Mouse (Mus musculus) liver, adult 2 months (tissue): ENCODE data around the gene Daxx. TPM values are rescaled to one million over a fixed set of nuclear protein-coding genes. Genes with fewer than 3 reads are reported as not detected.
A peak's percentile ranks its signal among the peaks of the same experiment; 100 is the strongest.

Source experiments
- DNase-seq: peaks from one replicate; pipeline ENCODE4 v3.0.0-alpha.2; 2011; ENCODE audit warnings: low read depth, low spot score; ENCODE audit errors: extremely low read depth
- H3K27ac ChIP-seq: fragments of 200-500 bp; replicated peaks from 2 replicates; pipeline ENCODE4 v1.5.1; 2012; ENCODE audit warnings: low read depth, mild to moderate bottlenecking, control low read depth, inconsistent platforms, low read length; ENCODE audit not compliant: insufficient read depth
- H3K27me3 ChIP-seq: fragments of 200-500 bp; 2 replicates; pipeline ENCODE4 v1.6.1; 2012; ENCODE audit warnings: mild to moderate bottlenecking, moderate library complexity, low read length, inconsistent platforms; ENCODE audit not compliant: control insufficient read depth, insufficient read depth
- H3K36me3 ChIP-seq: fragments of 200-500 bp; 2 replicates; pipeline ENCODE4 v1.6.1; 2012; ENCODE audit warnings: low read length, inconsistent platforms; ENCODE audit not compliant: control insufficient read depth, insufficient read depth
- H3K4me1 ChIP-seq: fragments of 200-500 bp; 2 replicates; pipeline ENCODE4 v1.6.1; 2011; ENCODE audit warnings: low read length; ENCODE audit not compliant: control insufficient read depth, insufficient read depth
- H3K4me3 ChIP-seq: fragments of 200-500 bp; 2 replicates; pipeline ENCODE4 v1.5.1; 2011; ENCODE audit warnings: low read depth, mild to moderate bottlenecking, control low read depth, low read length, moderate library complexity; ENCODE audit not compliant: insufficient read depth
- H3K79me2 ChIP-seq: fragments of 200-500 bp; 2 replicates; pipeline ENCODE4 v1.6.1; 2012; ENCODE audit warnings: inconsistent platforms, mild to moderate bottlenecking, low read length, moderate library complexity; ENCODE audit not compliant: control insufficient read depth, insufficient read depth
- H3K9ac ChIP-seq: fragments of 200-500 bp; 2 replicates; pipeline ENCODE4 v1.6.1; 2012; ENCODE audit warnings: low read depth, mild to moderate bottlenecking, control low read depth, inconsistent platforms, low read length
- CTCF ChIP-seq: fragments of 200-500 bp; IDR thresholded peaks from 2 replicates; pipeline ENCODE4 v1.5.1; 2011; ENCODE audit warnings: low read depth, low read length, control low read depth
- POLR2A ChIP-seq: fragments of 200-500 bp; IDR thresholded peaks from 2 replicates; pipeline ENCODE4 v1.6.1; 2011; ENCODE audit warnings: low read length, control low read depth; ENCODE audit not compliant: insufficient read depth; ENCODE audit errors: extremely low read depth
- WGBS: fragments of 180-500 bp; shearing (Covaris S2); methylation state at CpG from one replicate; pipeline ENCODE4 v1.1.7; 2018; 5-methylcytosine and 5-hydroxymethylcytosine counted together
- polyA plus RNA-seq: library from polyadenylated mRNA; depleted of rRNA; stranded (reverse); fragments of >200 nt; gene quantifications from 2 replicates; pipeline ENCODE4 v1.2.3, GENCODE M21; 2012
- total RNA-seq: library from RNA; depleted of rRNA; stranded (reverse); fragments of >200 nt; gene quantifications from 2 replicates; pipeline ENCODE4 v1.2.3, GENCODE M21; 2014

Gene Daxx
- total and polyA plus RNA-seq, 2 experiments = 10.2 to 30.8 TPM

GRCm38 (mm10) chr17:33953961-33954565, 44.8 kb downstream of the Daxx start:
- Histone ChIP-seq H3K27ac (peak overlapping the region; percentile 86), H3K4me1 (peaks cover 9% of the 10 kb centered on the region), H3K27me3 (no peaks in the 10 kb centered on the region), H3K4me3 (peak overlapping the region; percentile 92), H3K36me3 (peaks cover 16% of the 10 kb centered on the region), H3K79me2 (peaks cover 5% of the 10 kb centered on the region; the same call in 1 of the 2 replicates), H3K9ac (peak overlapping the region; percentile 95)
- TF ChIP-seq POLR2A (no peak), CTCF (no peak)
- DNase-seq = peak; percentile 97
- 10% methylated on average over 5 of the region's 5 CpGs for WGBS

GRCm38 (mm10) chr17:33954646-33955554, 45.7 kb downstream of the Daxx start:
- TF ChIP-seq POLR2A = no peak
- no peak for TF ChIP-seq CTCF
- peaks cover 9% of the 10 kb centered on the region for H3K4me1 ChIP-seq
- H3K9ac ChIP-seq = peak overlapping the region; percentile 95
- H3K79me2 ChIP-seq = peaks cover 5% of the 10 kb centered on the region; the same call in 1 of the 2 replicates
- peak overlapping the region; percentile 92 for H3K4me3 ChIP-seq
- no peak for DNase-seq
- WGBS = under 1% methylated on average over 33 of the region's 33 CpGs
- peaks cover 21% of the 10 kb centered on the region for H3K36me3 ChIP-seq
- H3K27me3 ChIP-seq = no peaks in the 10 kb centered on the region
- H3K27ac ChIP-seq = peak overlapping the region; percentile 86

- Histone ChIP-seq H3K4me1 (peaks cover 9% of the 10 kb centered on the region), H3K36me3 (peaks cover 21% of the 10 kb centered on the region), H3K27ac (peak within 1 kb of the TSS; percentile 93), H3K79me2 (peaks cover 5% of the 10 kb centered on the region; the same call in 1 of the 2 replicates), H3K9ac (peak within 1 kb of the TSS; percentile 95), H3K27me3 (no peaks in the 10 kb centered on the region), H3K4me3 (peak within 1 kb of the TSS; percentile 92)
- peak; percentile 96 for DNase-seq
- no peak for TF ChIP-seq CTCF
- TF ChIP-seq POLR2A = peak; percentile 92
- WGBS = under 1% methylated on average over 50 of the region's 50 CpGs
Observed at GRCm38 (mm10) chr17:33955555-33956214, 46.5 kb downstream of the Daxx start, which contains the start of the genes Vps52 and Rps18. Gene Vps52, plus strand, starts transcription at chr17:33955812. Gene Rps18, minus strand, starts transcription at chr17:33956001.

- peak overlapping the region; percentile 83 for H3K9ac ChIP-seq
- peak overlapping the region; percentile 81 for H3K4me3 ChIP-seq
- 5% methylated on average over 10 of the region's 10 CpGs for WGBS
- TF ChIP-seq CTCF = no peak
- no peak for TF ChIP-seq POLR2A
- H3K79me2 ChIP-seq = peaks cover 5% of the 10 kb centered on the region; the same call in 1 of the 2 replicates
- DNase-seq = no peak
- H3K4me1 ChIP-seq = peaks cover 9% of the 10 kb centered on the region
- H3K27me3 ChIP-seq = no peaks in the 10 kb centered on the region
- peaks cover 21% of the 10 kb centered on the region for H3K36me3 ChIP-seq
- peak overlapping the region; percentile 93 for H3K27ac ChIP-seq
Observed at GRCm38 (mm10) chr17:33956336-33956735, 47.1 kb downstream of the Daxx start.

- DNase-seq = no peak
- Histone ChIP-seq H3K27me3 (no peaks in the 10 kb centered on the region), H3K4me3 (no peak overlapping the region), H3K4me1 (peaks cover 9% of the 10 kb centered on the region), H3K79me2 (peaks cover 5% of the 10 kb centered on the region; the same call in 1 of the 2 replicates), H3K9ac (no peak overlapping the region), H3K27ac (no peak overlapping the region), H3K36me3 (peaks cover 15% of the 10 kb centered on the region)
- no peak for TF ChIP-seq POLR2A
- no peak for TF ChIP-seq CTCF
- WGBS = 87% methylated on average over 6 of the region's 6 CpGs
Observed at GRCm38 (mm10) chr17:33957493-33957892, 48.3 kb downstream of the Daxx start.
